In genomic region chr3:121240362-121241040, GRCm38 (mm10) we compare ENCODE assay signal across 11 mouse cellular contexts. TPM values are rescaled to one million over a fixed set of nuclear protein-coding genes. Genes with fewer than 3 reads are reported as not detected.
DNase-seq lines count a peak whose midpoint lies in the region; ATAC-seq and TF ChIP-seq lines count a peak whose summit lies in the region.
"Had no signal": no experiment of that assay in that cellular context is flagged by ENCODE, and none has a peak within 500 bp of the region (broad histone marks: within the 10 kb centered on the region; RNA-seq: fewer than 3 reads in every experiment).

No protein-coding gene starts in this region.

- H3K9me3 ChIP-seq in neural tube, embryonic 11.5 days (ENCODE audit: control insufficient read depth, low read length): no peaks in the 10 kb centered on the region
- H3K9me3 ChIP-seq in limb, embryonic 10.5 days (replicated peaks): no peaks in the 10 kb centered on the region
- H3K9me3 ChIP-seq: embryonic facial prominence, embryonic 13.5 days had no signal

- WGBS in neural tube, embryonic 11.5 days: 54% methylated on average over 8 of the region's 8 CpGs
- WGBS in limb, embryonic 10.5 days: 71% methylated on average over 8 of the region's 8 CpGs

- peak overlapping the region; percentile 1 for H3K9ac ChIP-seq in neural tube, embryonic 11.5 days (ENCODE audit: low read length)
- H3K9ac ChIP-seq: embryonic facial prominence, embryonic 13.5 days had no signal

- H3K4me2 ChIP-seq in neural tube, embryonic 11.5 days (ENCODE audit: low read depth): peak overlapping the region; percentile 15; the same call in 1 of the 2 replicates
- H3K4me2 ChIP-seq: embryonic facial prominence, embryonic 13.5 days had no signal

- peaks cover 5% of the 10 kb centered on the region for H3K4me1 ChIP-seq in neural tube, embryonic 11.5 days (ENCODE audit: control insufficient read depth, insufficient read depth, low read length)
- peaks cover 29% of the 10 kb centered on the region for H3K4me1 ChIP-seq in limb, embryonic 10.5 days

- no peak overlapping the region for H3K4me3 ChIP-seq in neural tube, embryonic 11.5 days (ENCODE audit: low read depth, low read length)
- H3K4me3 ChIP-seq in limb, embryonic 10.5 days: no peak overlapping the region
- no peak overlapping the region for H3K4me3 ChIP-seq in gastrocnemius, adult 2 months
- H3K4me3 ChIP-seq: embryonic facial prominence, embryonic 13.5 days had no signal

- peak; percentile 77 for ATAC-seq in neural tube, embryonic 11.5 days (ENCODE audit: insufficient read depth, low FRiP score, low TSS enrichment)

- peak; percentile 23 for DNase-seq in cerebellum, adult 9-11 months
- DNase-seq in cerebellum, postnatal 25 days: no peak
- DNase-seq in neural tube, embryonic 11.5 days (ENCODE audit: low spot score): no peak
- DNase-seq in neural tube, embryonic 10.5 days (ENCODE audit: extremely low spot score, low spot score): no peak
- no peak for DNase-seq in limb, embryonic 10.5 days (ENCODE audit: low spot score)
- peak; percentile 72 for DNase-seq in retina, embryonic 14.5 days (ENCODE audit: low spot score)
- DNase-seq in gastrocnemius, adult 2 months: no peak
- no peak for DNase-seq in layer of hippocampus, adult 18-20 months (ENCODE audit: low spot score in 2 of 2)
- DNase-seq: heart, adult 18-20 months; lung, adult 18-20 months had no signal

- H3K27ac ChIP-seq in neural tube, embryonic 11.5 days (ENCODE audit: low read depth, low read length): 0 out of 2 replicates have a peak overlapping the region, but pooled peaks have one; percentile 39
- peak overlapping the region; percentile 66 for H3K27ac ChIP-seq in limb, embryonic 10.5 days
- no peak overlapping the region for H3K27ac ChIP-seq in gastrocnemius, adult 2 months
- H3K27ac ChIP-seq: embryonic facial prominence, embryonic 13.5 days had no signal

- intact Hi-C loops in gastrocnemius, adult 2 months (cut with DNase I): no loop called here

- no peak for TF ChIP-seq CTCF in gastrocnemius, adult 2 months (IDR thresholded peaks at IDR 0.05)

- no peaks in the 10 kb centered on the region for H3K36me3 ChIP-seq in neural tube, embryonic 11.5 days (ENCODE audit: control insufficient read depth, insufficient read depth, low read length)
- no peaks in the 10 kb centered on the region for H3K36me3 ChIP-seq in limb, embryonic 10.5 days
- H3K36me3 ChIP-seq: embryonic facial prominence, embryonic 13.5 days had no signal

- H3K27me3 ChIP-seq in neural tube, embryonic 11.5 days (ENCODE audit: control insufficient read depth, insufficient read depth, low read length): no peaks in the 10 kb centered on the region
- H3K27me3 ChIP-seq in limb, embryonic 10.5 days (ENCODE audit: low read depth, poor library complexity, severe bottlenecking): no peaks in the 10 kb centered on the region
- H3K27me3 ChIP-seq: embryonic facial prominence, embryonic 13.5 days had no signal

RNA-seq across cellular contexts. Expression of gene Tmem56, which starts 42.4 kb away (rescaled TPM):
- 1.1 and 1.2 TPM in 2 replicates for polyA plus RNA-seq in neural tube, embryonic 11.5 days (2014; fragmentation: Nextera tagmentation; extraction: Ambion mirVana)
- polyA plus RNA-seq in limb, embryonic 10.5 days (2016; fragmentation: Nextera tagmentation; extraction: Ambion mirVana): 0.96 and 1.0 TPM in 2 replicates
- total RNA-seq in gastrocnemius, adult 2 months (2021): 10 to 100 TPM; 44.5 to 47.4 TPM
- 10 to 100 TPM; 31.4 to 32.5 TPM for total RNA-seq in layer of hippocampus, adult 18-20 months (2021)

RNA-seq across cellular contexts. Expression of gene Alg14, which starts 51.1 kb away (rescaled TPM):
- 33.7 and 37.7 TPM in 2 replicates for polyA plus RNA-seq in neural tube, embryonic 11.5 days (2014; fragmentation: Nextera tagmentation; extraction: Ambion mirVana)
- polyA plus RNA-seq in limb, embryonic 10.5 days (2016; fragmentation: Nextera tagmentation; extraction: Ambion mirVana): 26.0 and 35.0 TPM in 2 replicates
- 1 to 10 TPM; 7.5 to 7.7 TPM for total RNA-seq in gastrocnemius, adult 2 months (2021)
- 10 to 100 TPM; 16.0 to 17.5 TPM for total RNA-seq in layer of hippocampus, adult 18-20 months (2021)

Comparison
In these comparisons a context has a peak if more than half of its experiments do, and no peak if none do; other contexts are left out.
1. DNase-seq: peak in cerebellum, adult 9-11 months (single experiment) and retina, embryonic 14.5 days (single experiment); none in cerebellum, postnatal 25 days (0 of 2), neural tube, embryonic 11.5 days (single experiment), neural tube, embryonic 10.5 days (single experiment), limb, embryonic 10.5 days (single experiment), gastrocnemius, adult 2 months (single experiment) and layer of hippocampus, adult 18-20 months (0 of 2).